Mouse (Mus musculus): Measurements from ENCODE around the gene Ryr2.

The Ryr2 gene

GRCm38 (mm10) chr13:11745479-11745878 is 361.3 kb downstream of the Ryr2 start:
- TF ChIP-seq GATA4 (IDR thresholded peaks at IDR 0.05; ENCODE audit: insufficient replicate concordance, low read length), result no peak

DNA sequence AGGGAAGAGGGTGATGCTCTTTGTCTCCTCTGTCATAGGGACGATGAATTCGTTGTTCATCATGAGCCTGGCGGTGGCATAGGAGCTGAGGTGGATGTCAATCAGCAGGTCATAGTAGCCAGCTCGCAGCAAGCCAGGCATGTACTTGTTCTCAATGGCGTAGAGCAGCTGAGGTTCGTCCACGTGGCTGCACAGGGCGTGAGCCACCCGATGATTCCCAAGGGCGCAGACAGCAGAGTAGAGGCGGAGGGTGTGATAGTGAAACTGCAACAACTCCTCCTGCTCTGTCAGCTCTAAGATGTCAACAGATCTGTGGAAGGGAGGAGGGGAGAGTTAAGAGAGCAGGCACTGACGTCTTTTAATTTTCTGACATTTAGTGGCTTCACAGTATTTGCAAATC is 368.5 kb downstream of the Ryr2 start:
- no peak for TF ChIP-seq GATA4 (IDR thresholded peaks at IDR 0.05; ENCODE audit: insufficient replicate concordance, low read length)

GRCm38 (mm10) chr13:11716216-11716615 is 390.5 kb downstream of the Ryr2 start:
- no peak for TF ChIP-seq GATA4 (IDR thresholded peaks at IDR 0.05; ENCODE audit: insufficient replicate concordance, low read length)

DNA sequence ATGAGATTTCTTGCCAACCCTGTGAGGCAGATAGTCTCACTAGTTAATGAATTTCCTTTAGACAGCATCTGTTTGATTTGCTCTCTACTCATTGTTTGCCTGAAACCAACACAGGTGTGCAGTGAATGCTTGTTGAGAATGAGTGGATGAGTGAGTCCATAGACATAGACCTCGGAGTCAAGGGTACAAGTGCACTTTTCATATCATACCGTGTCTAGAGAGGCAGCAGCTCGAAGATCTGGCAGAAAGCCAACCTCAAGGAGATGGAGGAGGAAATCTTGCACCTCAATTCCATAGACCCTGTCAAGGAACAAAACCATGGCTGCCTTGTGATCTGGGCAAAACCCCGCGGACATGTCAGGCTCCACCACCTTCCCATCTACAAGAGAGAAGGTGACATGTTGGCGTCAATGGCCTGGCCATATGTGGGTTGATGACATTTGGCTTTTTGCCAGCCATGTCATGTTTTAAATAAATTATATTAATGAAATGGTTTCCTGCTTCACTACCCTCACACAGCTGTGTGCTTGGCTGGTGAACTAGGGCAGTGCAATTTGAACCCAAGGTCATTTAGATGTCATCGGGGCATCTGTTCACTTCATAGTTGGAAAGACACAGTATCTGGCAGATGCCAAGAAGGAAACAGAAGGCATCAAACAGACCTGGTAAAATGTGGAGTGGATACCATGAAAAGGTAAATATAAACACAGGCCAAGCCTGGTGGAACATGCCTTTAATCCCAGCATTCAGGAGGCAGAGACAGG is 396.9 kb downstream of the Ryr2 start:
- no peak for TF ChIP-seq GATA4 (IDR thresholded peaks at IDR 0.05; ENCODE audit: insufficient replicate concordance, low read length)

GRCm38 (mm10) chr13:11701721-11702120 is 405.0 kb downstream of the Ryr2 start:
- no peak for TF ChIP-seq GATA4 (IDR thresholded peaks at IDR 0.05; ENCODE audit: insufficient replicate concordance, low read length)

- no peak for TF ChIP-seq GATA4 (IDR thresholded peaks at IDR 0.05; ENCODE audit: insufficient replicate concordance, low read length)
These were observed 410.2 kb downstream of the Ryr2 start for GRCm38 (mm10) chr13:11696496-11696895.

- no peak for TF ChIP-seq GATA4 (IDR thresholded peaks at IDR 0.05; ENCODE audit: insufficient replicate concordance, low read length)
These were observed 424.9 kb downstream of the Ryr2 start for GRCm38 (mm10) chr13:11681802-11682201.

- TF ChIP-seq GATA4 (IDR thresholded peaks at IDR 0.05; ENCODE audit: insufficient replicate concordance, low read length), result no peak
These were observed 443.9 kb downstream of the Ryr2 start for GRCm38 (mm10) chr13:11662815-11663214.

- TF ChIP-seq GATA4 (IDR thresholded peaks at IDR 0.05; ENCODE audit: insufficient replicate concordance, low read length), result no peak
These were observed 461.9 kb downstream of the Ryr2 start for GRCm38 (mm10) chr13:11644846-11645245.

DNA sequence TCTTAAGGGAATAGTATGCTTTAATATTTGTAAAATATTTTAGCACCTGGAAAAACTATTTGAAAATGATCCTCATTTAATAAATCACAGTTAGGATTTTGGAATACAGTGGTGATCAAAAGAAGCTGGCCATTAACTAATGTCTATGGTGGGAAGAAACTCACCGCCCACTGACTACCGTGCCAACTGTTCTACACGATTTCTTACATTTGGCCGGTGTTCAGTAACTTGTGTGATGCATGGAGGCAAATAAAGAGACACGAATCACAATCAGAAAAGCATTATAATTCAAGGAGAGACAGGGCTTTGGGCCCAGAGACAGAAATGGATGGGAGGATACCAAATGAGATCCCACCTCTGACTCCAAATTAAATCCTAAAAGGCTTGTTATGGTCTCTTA is 470.4 kb downstream of the Ryr2 start:
- TF ChIP-seq GATA4 (IDR thresholded peaks at IDR 0.05; ENCODE audit: insufficient replicate concordance, low read length), result no peak

- no peak for TF ChIP-seq GATA4 (IDR thresholded peaks at IDR 0.05; ENCODE audit: insufficient replicate concordance, low read length)
These were observed 482.2 kb downstream of the Ryr2 start for GRCm38 (mm10) chr13:11624513-11624912.

GRCm38 (mm10) chr13:11595431-11595830 is 511.3 kb downstream of the Ryr2 start:
- TF ChIP-seq GATA4 (IDR thresholded peaks at IDR 0.05; ENCODE audit: insufficient replicate concordance, low read length), result no peak

DNA sequence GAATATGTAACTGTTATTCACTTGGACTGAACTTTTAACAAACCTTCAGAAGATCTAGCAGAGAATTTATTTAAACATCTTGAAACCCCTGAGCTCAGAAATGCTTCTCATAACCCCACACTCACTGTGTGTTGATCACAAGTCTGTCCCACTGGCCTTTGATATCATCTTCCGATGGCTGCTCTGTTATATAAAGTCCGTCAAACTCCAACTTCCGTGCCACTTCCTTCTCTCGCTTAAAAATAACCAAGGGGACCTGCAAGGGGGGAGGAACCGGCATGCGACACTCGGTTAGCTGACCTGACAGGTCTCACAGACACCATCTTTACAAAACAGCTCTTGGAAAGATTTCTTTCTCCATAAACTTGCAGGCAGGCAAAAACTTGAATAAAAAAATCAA is 521.5 kb downstream of the Ryr2 start:
- no peak for TF ChIP-seq GATA4 (IDR thresholded peaks at IDR 0.05; ENCODE audit: insufficient replicate concordance, low read length)

GRCm38 (mm10) chr13:11572552-11572951 is 534.2 kb downstream of the Ryr2 start:
- no peak for TF ChIP-seq GATA4 (IDR thresholded peaks at IDR 0.05; ENCODE audit: insufficient replicate concordance, low read length)

- TF ChIP-seq GATA4 (IDR thresholded peaks at IDR 0.05; ENCODE audit: insufficient replicate concordance, low read length), result no peak
These were observed 539.4 kb downstream of the Ryr2 start for GRCm38 (mm10) chr13:11567376-11567775.

DNA sequence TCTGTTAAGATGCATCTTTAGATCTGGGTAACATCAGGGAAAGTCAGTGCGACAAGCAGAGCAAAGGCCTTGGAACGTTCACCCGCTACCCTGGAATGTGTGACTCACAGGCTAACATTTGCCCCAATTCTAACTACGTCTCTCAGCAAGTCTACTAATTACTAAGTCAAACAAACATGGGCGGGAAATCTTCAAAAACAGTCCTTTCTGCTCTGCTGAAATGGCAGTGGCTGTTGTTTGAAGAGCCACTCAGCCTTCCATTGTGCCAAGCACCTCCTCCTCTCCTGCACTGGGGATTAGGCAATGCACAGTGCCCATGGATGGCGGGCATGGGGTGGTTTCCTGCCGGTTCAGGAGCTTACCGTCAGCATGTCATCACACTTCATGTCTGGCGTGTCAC is 540.3 kb downstream of the Ryr2 start:
- TF ChIP-seq GATA4 (IDR thresholded peaks at IDR 0.05; ENCODE audit: insufficient replicate concordance, low read length), result no peak

Data from liver, adult (tissue).